Mouse (Mus musculus) limb, embryonic 11.5 days (tissue): ENCODE measurements around the gene Snapin. TPM values are rescaled to one million over a fixed set of nuclear protein-coding genes. Genes with fewer than 3 reads are reported as not detected.
A peak's percentile ranks its signal among the peaks of the same experiment; 100 is the strongest.

Source experiments
- ATAC-seq: fragments of 200-750 bp; cut with Nextera tagmentation; 2 replicates; pipeline ENCODE4 v1.8.0; 2017; ENCODE audit warnings: low read depth; ENCODE audit not compliant: insufficient number of reproducible peaks, low FRiP score, low TSS enrichment
- DNase-seq: peaks from one replicate; pipeline ENCODE4 v3.0.0-alpha.2; 2015; ENCODE audit warnings: low spot score
- H3K27ac ChIP-seq: fragments of 300-500 bp; sonication (generic); replicated peaks from 2 replicates; pipeline ENCODE4 v1.5.1; 2014; ENCODE audit warnings: low read depth, mild to moderate bottlenecking, low read length
- H3K27me3 ChIP-seq: fragments of 300-500 bp; sonication (generic); 2 replicates; pipeline ENCODE4 v1.6.1; 2014; ENCODE audit warnings: mild to moderate bottlenecking, low read length, mixed read lengths; ENCODE audit not compliant: control insufficient read depth, insufficient read depth
- H3K36me3 ChIP-seq: fragments of 300-500 bp; sonication (generic); 2 replicates; pipeline ENCODE4 v1.6.1; 2014; ENCODE audit warnings: mild to moderate bottlenecking, low read length, moderate library complexity, mixed read lengths; ENCODE audit not compliant: control insufficient read depth, insufficient read depth
- H3K4me1 ChIP-seq: fragments of 300-500 bp; sonication (generic); 2 replicates; pipeline ENCODE4 v1.6.1; 2014; ENCODE audit warnings: low read length, mixed read lengths; ENCODE audit not compliant: control insufficient read depth, insufficient read depth
- H3K4me2 ChIP-seq: fragments of 300-500 bp; sonication (generic); 2 replicates; pipeline ENCODE4 v1.6.1; 2014; ENCODE audit warnings: low read depth, mild to moderate bottlenecking, moderate library complexity; ENCODE audit not compliant: severe bottlenecking
- H3K4me3 ChIP-seq: fragments of 300-500 bp; sonication (generic); 2 replicates; pipeline ENCODE4 v1.5.1; 2014; ENCODE audit warnings: low read depth, low read length
- H3K9ac ChIP-seq: fragments of 300-500 bp; sonication (generic); 2 replicates; pipeline ENCODE4 v1.6.1; 2014; ENCODE audit warnings: mild to moderate bottlenecking, low read length
- H3K9me3 ChIP-seq: fragments of 300-500 bp; sonication (generic); 2 replicates; pipeline ENCODE4 v1.6.1; 2016; ENCODE audit warnings: low read length; ENCODE audit not compliant: control insufficient read depth
- WGBS: fragments of 180-500 bp; shearing (Covaris S2); extraction: QIAGEN DNeasy Blood & Tissue Kit; methylation state at CpG from one replicate; pipeline ENCODE4 v1.1.7; 2014; 5-methylcytosine and 5-hydroxymethylcytosine counted together
- polyA plus RNA-seq: library from polyadenylated mRNA; unstranded; fragments of >200 nt; fragmentation: Nextera tagmentation; extraction: Ambion mirVana; gene quantifications from 2 replicates; pipeline ENCODE4 v1.2.1, GENCODE M21; 2014

Gene Snapin
- polyA plus RNA-seq, 1 experiment from 2014 or later, result 60.5 TPM

- peak; percentile 33; the same call in 1 of the 2 replicates for ATAC-seq
- H3K4me3 ChIP-seq, result peak overlapping the region; percentile 94
- peaks cover 5% of the 10 kb centered on the region; the same call in 1 of the 2 replicates for H3K27me3 ChIP-seq
- H3K9me3 ChIP-seq, result no peaks in the 10 kb centered on the region
- WGBS, result 31% methylated on average over 2 of the region's 2 CpGs
- H3K4me2 ChIP-seq, result peak overlapping the region; percentile 22; the same call in 1 of the 2 replicates
- H3K9ac ChIP-seq, result no peak overlapping the region
- peaks cover 13% of the 10 kb centered on the region for H3K4me1 ChIP-seq
- no peak overlapping the region for H3K27ac ChIP-seq
- DNase-seq, result no peak
- peaks cover 15% of the 10 kb centered on the region; the same call in 1 of the 2 replicates for H3K36me3 ChIP-seq
Measured at GRCm38 (mm10) chr3:90509747-90510123, 18.9 kb upstream of the Snapin start.

- under 1% methylated on average over 66 of the region's 66 CpGs for WGBS
- Histone ChIP-seq H3K4me1 (peaks cover 8% of the 10 kb centered on the region; the same call in 1 of the 2 replicates), H3K4me2 (peak within 1 kb of the TSS; percentile 59), H3K9ac (peak within 1 kb of the TSS; percentile 97), H3K9me3 (no peaks in the 10 kb centered on the region), H3K36me3 (peaks cover 15% of the 10 kb centered on the region; the same call in 1 of the 2 replicates), H3K27me3 (peaks cover 5% of the 10 kb centered on the region; the same call in 1 of the 2 replicates), H3K27ac (peak within 1 kb of the TSS; percentile 85), H3K4me3 (peak within 1 kb of the TSS; percentile 94)
- DNase-seq (peak; percentile 99), ATAC-seq (peak; percentile 90)
Measured at GRCm38 (mm10) chr3:90508950-90509746, 18.3 kb upstream of the Snapin start, which contains the start of gene Chtop. Chtop (minus strand) TSS chr3:90509498.

GRCm38 (mm10) chr3:90508287-90508949, 17.6 kb upstream of the Snapin start:
- Histone ChIP-seq H3K9me3 (no peaks in the 10 kb centered on the region), H3K4me1 (0 out of 2 replicates have a peak, but pooled peaks cover 6% of the 10 kb centered on the region), H3K27me3 (peaks cover 1% of the 10 kb centered on the region; the same call in 1 of the 2 replicates), H3K4me2 (peak overlapping the region; percentile 59), H3K36me3 (peaks cover 16% of the 10 kb centered on the region; the same call in 1 of the 2 replicates), H3K9ac (peak overlapping the region; percentile 97), H3K4me3 (peak overlapping the region; percentile 94), H3K27ac (peak overlapping the region; percentile 85; the same call in 1 of the 2 replicates)
- ATAC-seq, result no peak
- 6% methylated on average over 20 of the region's 20 CpGs for WGBS
- DNase-seq, result no peak

- H3K36me3 ChIP-seq, result peaks cover 31% of the 10 kb centered on the region
- 92% methylated on average over 3 of the region's 3 CpGs for WGBS
Measured at GRCm38 (mm10) chr3:90506362-90506761, 15.5 kb upstream of the Snapin start.

GRCm38 (mm10) chr3:90505216-90505615, 14.4 kb upstream of the Snapin start:
- Histone ChIP-seq H3K27ac (no peak overlapping the region), H3K36me3 (peaks cover 33% of the 10 kb centered on the region), H3K4me1 (0 out of 2 replicates have a peak, but pooled peaks cover 6% of the 10 kb centered on the region), H3K4me3 (no peak overlapping the region), H3K4me2 (no peak overlapping the region), H3K9me3 (no peaks in the 10 kb centered on the region), H3K27me3 (no peaks in the 10 kb centered on the region), H3K9ac (no peak overlapping the region)
- 87% methylated on average over 5 of the region's 5 CpGs for WGBS
- DNase-seq (no peak), ATAC-seq (no peak)

More at GRCm38 (mm10) chr3:90506362-90506761, 15.5 kb upstream of the Snapin start:
- Histone ChIP-seq H3K4me1 (0 out of 2 replicates have a peak, but pooled peaks cover 6% of the 10 kb centered on the region), H3K9ac (no peak overlapping the region), H3K27ac (no peak overlapping the region), H3K4me3 (no peak overlapping the region), H3K9me3 (no peaks in the 10 kb centered on the region), H3K27me3 (no peaks in the 10 kb centered on the region), H3K4me2 (no peak overlapping the region)
- ATAC-seq, result no peak
- no peak for DNase-seq

GRCm38 (mm10) chr3:90503444-90503843, 12.6 kb upstream of the Snapin start:
- 93% methylated on average over 4 of the region's 4 CpGs for WGBS
- Histone ChIP-seq H3K4me1 (0 out of 2 replicates have a peak, but pooled peaks cover 6% of the 10 kb centered on the region), H3K27ac (no peak overlapping the region), H3K4me3 (no peak overlapping the region), H3K4me2 (no peak overlapping the region), H3K9ac (no peak overlapping the region), H3K36me3 (peaks cover 39% of the 10 kb centered on the region), H3K27me3 (no peaks in the 10 kb centered on the region), H3K9me3 (no peaks in the 10 kb centered on the region)
- no peak for DNase-seq
- ATAC-seq, result no peak

GRCm38 (mm10) chr3:90497597-90497996, 6.8 kb upstream of the Snapin start:
- H3K4me1 ChIP-seq, result no peaks in the 10 kb centered on the region
- H3K9ac ChIP-seq, result no peak overlapping the region
- ATAC-seq, result no peak
- H3K36me3 ChIP-seq, result peaks cover 32% of the 10 kb centered on the region
- no peaks in the 10 kb centered on the region for H3K27me3 ChIP-seq
- H3K9me3 ChIP-seq, result no peaks in the 10 kb centered on the region
- no peak overlapping the region for H3K4me2 ChIP-seq
- no peak for DNase-seq
- no peak overlapping the region for H3K27ac ChIP-seq
- H3K4me3 ChIP-seq, result no peak overlapping the region

- WGBS, result 91% methylated on average over 7 of the region's 7 CpGs
- no peak overlapping the region for H3K27ac ChIP-seq
- H3K4me3 ChIP-seq, result no peak overlapping the region
- no peaks in the 10 kb centered on the region for H3K4me1 ChIP-seq
- H3K9ac ChIP-seq, result no peak overlapping the region
- no peaks in the 10 kb centered on the region for H3K9me3 ChIP-seq
- H3K36me3 ChIP-seq, result peaks cover 22% of the 10 kb centered on the region
- no peaks in the 10 kb centered on the region for H3K27me3 ChIP-seq
- H3K4me2 ChIP-seq, result no peak overlapping the region
- DNase-seq, result no peak
- no peak for ATAC-seq
Measured at GRCm38 (mm10) chr3:90495850-90496525, 5.2 kb upstream of the Snapin start.
